Mouse (Mus musculus) embryonic facial prominence, embryonic 14.5 days (tissue): ENCODE measurements at regions not wholly inside any gene's neighbourhood (a gene's known extent, or its start where the extent isn't known, plus 50 kb on each side); places are given as distances from the start of the nearest gene placed in this dataset.
A peak's percentile ranks its signal among the peaks of the same experiment; 100 is the strongest.

ENCODE experiments used
- ATAC-seq: fragments of 200-750 bp; cut with Nextera tagmentation; 2 replicates; pipeline ENCODE4 v1.8.0; 2017; ENCODE audit warnings: low read depth, moderate number of reproducible peaks, moderate TSS enrichment
- DNase-seq: peaks from one replicate; pipeline ENCODE4 v3.0.0-alpha.2; 2015; ENCODE audit warnings: low spot score
- H3K27ac ChIP-seq: fragments of 300-500 bp; sonication (generic); replicated peaks from 2 replicates; pipeline ENCODE4 v1.5.1; 2014; ENCODE audit warnings: low read depth, mild to moderate bottlenecking, low read length, moderate library complexity
- H3K27me3 ChIP-seq: fragments of 300-500 bp; sonication (generic); replicated peaks from 2 replicates; pipeline ENCODE4 v1.6.1; 2014; ENCODE audit warnings: low read length; ENCODE audit not compliant: control insufficient read depth, insufficient read depth
- H3K36me3 ChIP-seq: fragments of 300-500 bp; sonication (generic); 2 replicates; pipeline ENCODE4 v1.6.1; 2014; ENCODE audit warnings: low read length, mixed read lengths; ENCODE audit not compliant: control insufficient read depth, insufficient read depth
- H3K4me1 ChIP-seq: fragments of 300-500 bp; sonication (generic); 2 replicates; pipeline ENCODE4 v1.6.1; 2014; ENCODE audit warnings: antibody characterized with exemption, low read length; ENCODE audit not compliant: control insufficient read depth, insufficient read depth
- H3K4me2 ChIP-seq: fragments of 300-500 bp; sonication (generic); 2 replicates; pipeline ENCODE4 v1.6.1; 2014; ENCODE audit warnings: low read depth, mild to moderate bottlenecking, low read length, moderate library complexity, mixed read lengths
- H3K4me3 ChIP-seq: fragments of 300-500 bp; sonication (generic); 2 replicates; pipeline ENCODE4 v1.5.1; 2014; ENCODE audit warnings: low read depth, mild to moderate bottlenecking, low read length
- H3K9ac ChIP-seq: fragments of 300-500 bp; sonication (generic); 2 replicates; pipeline ENCODE4 v1.6.1; 2014; ENCODE audit warnings: low read depth, mild to moderate bottlenecking, low read length, moderate library complexity, mixed read lengths
- H3K9me3 ChIP-seq: fragments of 300-500 bp; sonication (generic); 2 replicates; pipeline ENCODE4 v1.6.1; 2016; ENCODE audit warnings: low read length; ENCODE audit not compliant: control insufficient read depth
- WGBS: fragments of 180-500 bp; shearing (Covaris S2); extraction: QIAGEN DNeasy Blood & Tissue Kit; methylation state at CpG from one replicate; pipeline ENCODE4 v1.1.7; 2014; 5-methylcytosine and 5-hydroxymethylcytosine counted together

- DNase-seq (no peak), ATAC-seq (no peak)
- no peaks in the 10 kb centered on the region for H3K27me3 ChIP-seq
- H3K36me3 ChIP-seq, result no peaks in the 10 kb centered on the region
- H3K4me2 ChIP-seq, result no peak overlapping the region
- H3K27ac ChIP-seq, result no peak overlapping the region
- H3K4me3 ChIP-seq, result no peak overlapping the region
- no peaks in the 10 kb centered on the region for H3K4me1 ChIP-seq
- 94% methylated on average over 4 of the region's 4 CpGs for WGBS
- H3K9ac ChIP-seq, result no peak overlapping the region
- H3K9me3 ChIP-seq, result no peaks in the 10 kb centered on the region
Observed at GRCm38 (mm10) chr12:77098821-77099220, 136.8 kb upstream of the Max start.

GRCm38 (mm10) chr12:77097831-77098230 is 135.8 kb upstream of the Max start:
- no peak for DNase-seq
- no peaks in the 10 kb centered on the region for H3K27me3 ChIP-seq
- no peak overlapping the region for H3K4me3 ChIP-seq
- H3K36me3 ChIP-seq, result no peaks in the 10 kb centered on the region
- H3K27ac ChIP-seq, result no peak overlapping the region
- 95% methylated on average over 2 of the region's 2 CpGs for WGBS
- peaks cover 3% of the 10 kb centered on the region; the same call in 1 of the 2 replicates for H3K4me1 ChIP-seq
- no peaks in the 10 kb centered on the region for H3K9me3 ChIP-seq
- H3K9ac ChIP-seq, result no peak overlapping the region
- ATAC-seq, result no peak
- H3K4me2 ChIP-seq, result no peak overlapping the region

DNA sequence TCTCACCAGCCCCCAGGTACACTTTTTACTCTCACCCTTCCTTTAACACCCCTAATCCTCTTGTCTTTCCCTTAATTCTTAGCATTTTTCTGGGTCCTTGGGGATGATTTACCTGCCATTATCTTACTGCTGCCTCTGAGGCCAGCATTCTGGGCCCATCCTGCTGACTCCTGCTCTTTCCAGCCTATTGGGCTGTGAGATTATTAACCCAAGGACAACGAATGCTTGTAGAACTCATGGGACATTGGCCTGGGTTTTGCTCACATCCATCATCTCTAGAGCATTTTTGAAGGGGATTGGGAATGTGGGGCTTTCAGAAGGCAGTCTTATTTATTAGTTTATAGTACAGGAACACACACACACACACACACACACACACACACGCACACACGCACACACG is 134.5 kb upstream of the Max start:
- Histone ChIP-seq H3K27me3 (no peaks in the 10 kb centered on the region), H3K4me2 (no peak overlapping the region), H3K27ac (no peak overlapping the region), H3K9me3 (no peaks in the 10 kb centered on the region), H3K9ac (no peak overlapping the region), H3K4me3 (no peak overlapping the region), H3K4me1 (peaks cover 4% of the 10 kb centered on the region; the same call in 1 of the 2 replicates), H3K36me3 (no peaks in the 10 kb centered on the region)
- no peak for DNase-seq
- ATAC-seq, result no peak
- 94% methylated on average over 4 of the region's 4 CpGs for WGBS

DNA sequence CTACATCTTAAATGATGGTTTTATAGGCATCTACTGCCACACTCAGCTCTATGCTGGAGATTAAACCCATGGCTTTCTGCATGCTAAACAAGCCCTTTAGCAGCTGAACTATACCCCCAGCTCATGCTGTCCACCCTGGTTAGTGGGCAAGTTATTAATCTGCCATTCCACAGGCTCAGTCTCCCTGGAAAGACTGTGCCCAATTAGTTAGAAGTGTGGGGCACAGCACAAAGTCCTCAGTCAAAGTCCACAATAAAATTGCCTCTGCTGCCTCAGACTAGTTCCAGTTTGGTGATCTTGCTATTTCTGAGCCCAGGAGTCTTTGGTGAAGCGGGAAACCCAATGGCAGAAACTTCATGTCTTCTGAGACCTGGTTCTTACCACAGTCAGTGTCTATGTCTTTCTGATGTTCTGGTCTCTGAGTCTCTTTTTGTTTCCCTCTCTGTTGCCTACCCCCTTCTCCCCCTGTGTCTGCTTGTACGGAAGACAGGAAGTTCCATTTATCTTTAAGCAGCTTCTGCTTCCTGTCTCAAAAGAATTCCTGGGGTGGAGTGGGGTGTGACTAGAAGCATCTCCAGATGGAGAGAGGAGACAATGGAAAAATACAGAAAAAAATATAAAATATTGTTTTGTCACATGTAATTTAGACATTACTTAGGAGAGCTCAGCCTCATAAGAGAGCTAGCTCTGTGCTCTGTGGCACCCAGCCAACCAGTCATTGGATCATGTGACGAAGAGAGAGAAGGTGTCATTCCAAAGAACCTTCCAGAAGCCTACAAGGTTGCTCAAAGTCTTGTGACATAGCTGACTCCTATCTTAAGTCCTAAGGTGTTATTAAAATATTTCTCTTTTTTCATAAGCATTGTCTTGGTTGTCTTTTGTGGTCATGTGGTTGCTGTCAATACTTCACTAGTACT is 133.3 kb upstream of the Max start:
- Histone ChIP-seq H3K27me3 (no peaks in the 10 kb centered on the region), H3K36me3 (no peaks in the 10 kb centered on the region), H3K27ac (no peak overlapping the region), H3K9me3 (no peaks in the 10 kb centered on the region), H3K4me3 (no peak overlapping the region), H3K4me2 (no peak overlapping the region), H3K9ac (no peak overlapping the region), H3K4me1 (peaks cover 4% of the 10 kb centered on the region; the same call in 1 of the 2 replicates)
- 66% methylated on average over 3 of the region's 3 CpGs for WGBS
- DNase-seq (no peak), ATAC-seq (no peak)

DNA sequence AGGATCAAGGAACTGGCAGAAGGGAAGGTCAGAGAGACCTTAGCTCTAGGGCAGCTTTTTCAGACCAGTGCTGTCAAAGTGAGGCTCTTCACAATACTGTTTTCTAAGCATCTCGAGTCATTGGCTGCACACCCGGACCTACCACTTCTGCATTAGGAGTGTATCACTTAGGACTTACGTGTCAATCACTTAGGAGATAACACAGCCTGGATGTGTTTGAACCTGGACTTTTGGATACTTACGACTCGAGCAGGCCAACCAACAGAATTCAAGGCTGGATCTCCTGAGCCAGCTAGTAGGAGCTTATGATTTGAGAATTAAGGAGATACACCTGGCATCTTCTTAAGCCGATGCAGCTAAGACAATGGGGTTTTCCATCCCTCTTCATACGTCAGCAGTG is 132.2 kb upstream of the Max start:
- Histone ChIP-seq H3K4me3 (no peak overlapping the region), H3K4me2 (no peak overlapping the region), H3K36me3 (no peaks in the 10 kb centered on the region), H3K4me1 (peaks cover 4% of the 10 kb centered on the region; the same call in 1 of the 2 replicates), H3K9ac (no peak overlapping the region), H3K27ac (no peak overlapping the region), H3K27me3 (no peaks in the 10 kb centered on the region), H3K9me3 (no peaks in the 10 kb centered on the region)
- ATAC-seq (no peak), DNase-seq (no peak)
- 84% methylated on average over 7 of the region's 7 CpGs for WGBS

DNA sequence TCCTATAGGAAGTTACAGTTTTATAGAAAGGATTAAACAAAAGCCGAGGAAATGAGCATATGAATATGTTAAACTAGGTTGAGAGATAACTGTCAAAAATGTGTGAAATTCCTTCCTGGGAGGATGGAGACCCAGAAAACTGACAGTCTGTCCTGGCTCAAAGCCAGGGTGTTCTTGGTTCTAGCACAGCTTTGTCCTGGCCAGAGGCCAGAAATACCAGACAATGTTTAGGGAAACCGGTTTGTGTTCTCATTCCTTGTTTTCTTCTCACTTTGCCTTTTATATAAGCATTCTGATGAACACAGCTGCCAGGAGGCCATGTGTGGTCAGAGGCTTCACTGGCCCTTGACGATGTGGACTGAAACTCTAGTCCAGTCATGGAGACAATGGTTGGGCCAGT is 130.7 kb upstream of the Max start:
- Histone ChIP-seq H3K27ac (no peak overlapping the region), H3K4me3 (no peak overlapping the region), H3K9me3 (no peaks in the 10 kb centered on the region), H3K27me3 (no peaks in the 10 kb centered on the region), H3K9ac (no peak overlapping the region), H3K4me2 (no peak overlapping the region), H3K36me3 (no peaks in the 10 kb centered on the region), H3K4me1 (peaks cover 4% of the 10 kb centered on the region; the same call in 1 of the 2 replicates)
- ATAC-seq (no peak), DNase-seq (peak; percentile 78)
- 36% methylated on average over 3 of the region's 3 CpGs for WGBS

GRCm38 (mm10) chr12:77092143-77092542 is 130.1 kb upstream of the Max start:
- no peak overlapping the region for H3K4me2 ChIP-seq
- H3K4me3 ChIP-seq, result no peak overlapping the region
- peaks cover 4% of the 10 kb centered on the region; the same call in 1 of the 2 replicates for H3K4me1 ChIP-seq
- no peaks in the 10 kb centered on the region for H3K27me3 ChIP-seq
- H3K27ac ChIP-seq, result no peak overlapping the region
- no peaks in the 10 kb centered on the region for H3K36me3 ChIP-seq
- H3K9me3 ChIP-seq, result no peaks in the 10 kb centered on the region
- WGBS, result 78% methylated on average over 2 of the region's 2 CpGs
- H3K9ac ChIP-seq, result no peak overlapping the region
- ATAC-seq (no peak), DNase-seq (no peak)

DNA sequence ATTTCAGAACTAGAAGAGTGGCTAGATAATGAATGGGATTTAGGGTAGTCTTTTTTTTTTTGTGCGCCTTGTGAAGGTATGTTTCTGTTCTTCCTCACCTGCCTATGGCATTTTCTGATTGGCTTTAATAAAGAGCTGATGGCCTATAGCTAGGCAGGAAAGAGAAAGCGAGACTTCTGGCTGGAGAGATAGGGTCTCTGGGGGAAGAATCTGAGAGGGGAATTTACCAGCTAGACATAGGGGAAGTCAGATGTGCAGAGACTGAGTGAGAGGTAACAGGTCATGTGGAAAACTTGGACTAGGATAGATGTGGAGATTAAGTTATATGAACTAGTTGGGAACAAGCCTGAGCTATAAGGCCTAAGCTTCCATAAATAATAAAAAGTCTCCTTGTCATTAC is 129.7 kb upstream of the Max start:
- Histone ChIP-seq H3K4me2 (no peak overlapping the region), H3K9me3 (no peaks in the 10 kb centered on the region), H3K4me3 (no peak overlapping the region), H3K4me1 (peaks cover 4% of the 10 kb centered on the region; the same call in 1 of the 2 replicates), H3K9ac (no peak overlapping the region), H3K27ac (no peak overlapping the region), H3K27me3 (no peaks in the 10 kb centered on the region), H3K36me3 (no peaks in the 10 kb centered on the region)
- 82% methylated on average over 2 of the region's 2 CpGs for WGBS
- DNase-seq (no peak), ATAC-seq (no peak)

GRCm38 (mm10) chr12:77090525-77090924 is 128.5 kb upstream of the Max start:
- no peaks in the 10 kb centered on the region for H3K9me3 ChIP-seq
- H3K27ac ChIP-seq, result no peak overlapping the region
- no peak overlapping the region for H3K9ac ChIP-seq
- ATAC-seq (no peak), DNase-seq (no peak)
- H3K4me1 ChIP-seq, result peaks cover 4% of the 10 kb centered on the region; the same call in 1 of the 2 replicates
- H3K4me3 ChIP-seq, result no peak overlapping the region
- 87% methylated on average over 3 of the region's 3 CpGs for WGBS
- no peaks in the 10 kb centered on the region for H3K36me3 ChIP-seq
- no peaks in the 10 kb centered on the region for H3K27me3 ChIP-seq
- H3K4me2 ChIP-seq, result no peak overlapping the region
